Mouse (Mus musculus) large intestine, adult 2 months (tissue): ENCODE data around the gene Gm49711. TPM values are rescaled to one million over a fixed set of nuclear protein-coding genes. Genes with fewer than 3 reads are reported as not detected.

Source experiments
- DNase-seq: peaks from one replicate; pipeline ENCODE4 v3.0.0-alpha.2; 2012; ENCODE audit warnings: low read depth, low spot score
- WGBS: fragments of 180-500 bp; shearing (Covaris S2); methylation state at CpG from one replicate; pipeline ENCODE4 v1.1.7; 2018; 5-methylcytosine and 5-hydroxymethylcytosine counted together
- polyA plus RNA-seq: library from polyadenylated mRNA; depleted of rRNA; stranded (reverse); fragments of >200 nt; gene quantifications from 2 replicates; pipeline ENCODE4 v1.2.3, GENCODE M21; 2012; rRNA removed

The Gm49711 gene
- polyA plus RNA-seq, 1 experiment: not detected

- 12% methylated on average over 5 of the region's 5 CpGs for WGBS
- DNase-seq: no peak
Measured at GRCm38 (mm10) chr16:92234530-92234929, 176.4 kb downstream of the Gm49711 start.

- WGBS: 30% methylated on average over 9 of the region's 9 CpGs
- no peak for DNase-seq
Measured at GRCm38 (mm10) chr16:92235222-92235621, 177.1 kb downstream of the Gm49711 start.

Other genes starting within 250 kb of the Gm49711 start
- 20.4 and 22.4 TPM in 2 replicates for gene Mrps6, start within 50 bp of the Gm49711 start, polyA plus RNA-seq
- gene Slc5a3, start within 50 bp of the Gm49711 start, polyA plus RNA-seq: 0.64 and 0.84 TPM in 2 replicates
- not detected in 2 replicates for gene Kcne2, start 234.1 kb downstream of the Gm49711 start, polyA plus RNA-seq
- gene Smim11, start 243.0 kb downstream of the Gm49711 start, polyA plus RNA-seq: 21.2 and 24.0 TPM in 2 replicates